Mouse (Mus musculus) MEL (cell line): ENCODE data around the gene Gpatch3.

Experiments
- CTCF ChIP-seq, 3 experiments: IDR thresholded peaks in 2 of 3; conservative IDR thresholded peaks in 1 of 3; 2 replicates each; pipeline ENCODE4 v1.5.1; 2011 to 2012; ENCODE audit warnings: low read length in 3 of 3, low read depth in 2 of 3, mild to moderate bottlenecking in 2 of 3, improper control_type of control experiment in 1 of 3, inconsistent platforms in 1 of 3, mixed read lengths in 1 of 3, moderate library complexity in 1 of 3; ENCODE audit not compliant: control insufficient read depth in 1 of 3, insufficient read depth in 1 of 3, poor library complexity in 1 of 3, severe bottlenecking in 1 of 3
- E2F4 ChIP-seq: IDR thresholded peaks from 2 replicates; pipeline ENCODE4 v1.6.1; 2011; ENCODE audit warnings: low read depth, low read length, improper control_type of control experiment, borderline replicate concordance
- TCF12 ChIP-seq: IDR thresholded peaks from 2 replicates; pipeline ENCODE4 v1.6.1; 2014; ENCODE audit warnings: low read depth, mild to moderate bottlenecking, inconsistent platforms, low read length, improper control_type of control experiment, moderate library complexity

- TF ChIP-seq CTCF (IDR thresholded peaks at IDR 0.05 in 2 of 3, conservative IDR thresholded peaks at IDR 0.05 in 1 of 3; ENCODE audit: control insufficient read depth in 1 of 3, insufficient read depth in 1 of 3, low read depth in 2 of 3, low read length in 3 of 3, poor library complexity in 1 of 3, severe bottlenecking in 1 of 3) = no peak
- no peak for TF ChIP-seq E2F4
- TF ChIP-seq TCF12 = no peak
Observed at GRCm38 (mm10) chr4:133577983-133578382, 3.4 kb downstream of the Gpatch3 start.
